Mouse (Mus musculus): Measurements from ENCODE around the gene Rusc2.

DNA sequence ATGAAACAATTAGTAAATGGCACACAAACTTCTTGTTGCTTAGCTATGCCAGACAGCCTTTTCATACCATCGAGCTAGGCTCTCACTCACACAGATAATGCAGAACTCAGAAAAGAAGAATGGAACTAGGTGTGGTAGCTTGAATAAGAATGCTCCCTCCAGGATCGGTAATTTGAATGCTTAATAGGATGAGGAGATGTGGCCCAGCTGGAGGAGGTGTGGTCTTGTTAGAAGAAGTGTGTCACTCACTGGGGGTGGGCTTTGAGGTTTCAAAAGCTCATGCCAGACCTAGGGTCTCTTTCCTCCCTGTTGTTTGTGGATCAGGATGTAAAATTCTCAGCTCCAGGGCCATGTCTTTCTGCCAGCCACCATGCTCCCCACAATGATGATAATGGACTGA is 47.0 kb upstream of the Rusc2 start:
- TF ChIP-seq CTCF (IDR thresholded peaks at IDR 0.05) (no peak), EP300 (IDR thresholded peaks at IDR 0.05) (no peak)

Measured in lung, postnatal 0 days (tissue).